Mouse (Mus musculus) retina, postnatal 1 day (tissue): ENCODE results near the gene Cldn19.

Experiments
- DNase-seq: peaks from one replicate; pipeline ENCODE4 v3.0.0-alpha.2; 2012

Gene Cldn19

DNA sequence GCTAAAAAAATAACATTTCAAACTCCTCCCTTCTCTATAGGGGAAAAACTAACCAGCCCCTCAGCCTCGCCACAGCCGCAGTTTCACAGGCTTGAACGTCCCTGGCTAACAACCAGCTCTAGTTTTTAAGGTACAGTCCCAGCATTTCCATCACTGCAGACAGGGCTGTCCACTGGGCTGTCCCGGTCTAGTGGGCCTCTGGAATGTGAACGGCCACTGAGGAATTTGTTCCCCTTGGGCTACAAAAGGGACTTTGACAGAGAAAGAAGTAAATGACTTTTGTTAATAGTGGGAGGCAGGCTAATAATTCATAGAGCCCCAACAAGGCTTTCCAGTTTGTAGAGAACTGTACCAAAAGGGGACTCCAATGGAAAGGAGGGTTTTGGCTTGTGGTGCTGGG is 50.2 kb downstream of the Cldn19 start:
- DNase-seq: no peak
